Mouse (Mus musculus): ENCODE data around the gene Enpp1.

Gene Enpp1

GRCm38 (mm10) chr10:24707745-24708144 lies 4.2 kb downstream of the Enpp1 start:
- DNase-seq, result no peak

DNA sequence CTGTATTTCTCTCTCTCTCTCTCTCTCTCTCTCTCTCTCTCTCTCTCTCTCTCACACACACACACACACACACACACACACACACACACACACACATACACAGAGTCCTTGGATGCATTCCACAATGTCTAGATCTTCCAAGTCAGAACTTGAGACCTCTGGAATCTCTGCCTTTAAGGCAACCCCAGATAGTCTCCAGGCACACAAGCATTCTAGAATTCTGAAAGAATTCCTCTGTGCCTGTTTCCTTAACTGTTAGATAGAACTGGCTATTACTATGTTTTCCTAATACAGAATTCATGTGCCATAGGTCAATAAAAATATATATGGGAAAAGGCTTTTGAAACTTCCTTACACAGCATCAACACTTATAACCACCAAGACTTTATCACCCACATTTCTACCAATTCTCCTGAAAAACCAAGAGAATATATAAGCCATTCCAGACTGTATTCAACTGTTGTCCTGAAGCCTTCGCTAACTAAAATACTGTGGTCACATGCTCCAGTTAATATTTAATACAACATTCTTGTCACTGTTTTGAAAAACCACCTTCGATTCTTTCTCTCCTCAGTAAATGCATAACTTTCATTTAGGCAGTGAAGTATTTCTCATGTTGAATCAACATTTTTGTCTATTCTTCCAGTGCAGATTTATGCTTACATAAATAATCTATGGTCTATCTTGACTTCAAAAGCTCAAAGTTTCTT lies 5.4 kb downstream of the Enpp1 start:
- DNase-seq, result no peak

GRCm38 (mm10) chr10:24702698-24703097 lies 9.3 kb downstream of the Enpp1 start:
- DNase-seq, result no peak

- no peak for DNase-seq
These were observed 13.7 kb downstream of the Enpp1 start for GRCm38 (mm10) chr10:24698131-24698775.

DNA sequence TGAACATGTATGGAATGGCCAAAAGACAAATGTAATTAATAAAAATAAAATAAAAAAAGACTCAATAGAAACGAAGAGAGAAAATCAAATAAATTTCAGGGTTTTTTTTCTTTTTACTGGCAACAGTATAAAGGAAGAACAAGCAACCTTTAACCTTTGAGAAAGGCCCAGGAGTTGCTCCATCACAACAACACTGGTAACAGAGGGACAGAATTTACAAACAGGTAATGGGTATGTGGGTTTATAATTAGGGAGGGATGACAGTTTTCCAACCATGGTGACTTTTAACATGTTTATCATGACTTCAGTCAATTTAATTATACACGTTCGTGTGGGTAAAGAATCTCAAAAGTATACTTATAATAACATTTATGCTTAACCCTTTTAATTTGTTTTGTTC lies 15.2 kb downstream of the Enpp1 start:
- DNase-seq, result no peak

GRCm38 (mm10) chr10:24695786-24696185 lies 16.2 kb downstream of the Enpp1 start:
- DNase-seq, result no peak

DNA sequence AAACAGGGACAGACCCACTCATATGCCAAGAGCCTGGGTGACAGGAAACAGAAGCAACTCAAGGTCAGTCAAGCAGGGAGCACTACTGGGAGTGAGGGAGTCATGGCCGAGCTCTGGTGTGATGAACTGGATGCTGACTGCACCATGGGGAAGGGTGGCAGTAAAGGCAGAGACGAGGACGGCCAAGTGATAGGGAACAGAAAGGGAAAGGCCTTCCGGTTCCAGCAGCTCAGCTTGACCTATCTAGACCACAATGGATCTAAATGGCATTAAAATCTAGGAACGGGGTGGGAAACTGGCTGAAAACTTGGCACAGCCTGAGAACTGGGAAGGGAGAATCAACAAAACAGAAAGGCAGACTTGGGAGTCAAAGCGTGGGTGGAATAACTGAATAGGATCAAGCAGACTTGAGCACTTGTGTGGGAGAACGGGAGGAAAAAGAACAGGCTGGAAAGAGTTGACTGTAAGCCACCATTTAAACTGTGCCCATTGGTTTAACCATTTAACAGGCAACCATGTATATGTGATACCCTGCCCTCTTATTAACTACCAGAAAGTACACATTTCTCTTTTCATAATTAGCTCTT lies 29.3 kb downstream of the Enpp1 start:
- no peak for DNase-seq

DNA sequence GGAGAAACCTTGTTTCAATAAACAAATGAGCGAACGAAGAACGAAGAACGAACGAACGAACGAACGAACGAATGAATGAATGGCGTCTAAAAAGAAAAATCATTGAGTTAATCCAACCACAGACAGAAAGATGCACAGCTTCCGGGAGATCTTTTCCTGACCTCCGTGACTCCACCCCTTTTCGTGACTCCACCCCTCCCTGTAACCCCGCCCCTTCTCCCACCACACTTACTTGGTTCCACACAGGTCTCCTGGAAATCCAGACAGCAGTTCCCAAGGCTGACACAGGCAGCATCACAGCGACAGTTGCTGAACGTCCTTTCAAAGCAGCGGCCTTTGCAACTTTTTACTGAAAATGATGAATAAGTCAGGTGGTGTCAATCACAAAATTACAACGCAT lies 34.3 kb downstream of the Enpp1 start:
- DNase-seq, result no peak

DNA sequence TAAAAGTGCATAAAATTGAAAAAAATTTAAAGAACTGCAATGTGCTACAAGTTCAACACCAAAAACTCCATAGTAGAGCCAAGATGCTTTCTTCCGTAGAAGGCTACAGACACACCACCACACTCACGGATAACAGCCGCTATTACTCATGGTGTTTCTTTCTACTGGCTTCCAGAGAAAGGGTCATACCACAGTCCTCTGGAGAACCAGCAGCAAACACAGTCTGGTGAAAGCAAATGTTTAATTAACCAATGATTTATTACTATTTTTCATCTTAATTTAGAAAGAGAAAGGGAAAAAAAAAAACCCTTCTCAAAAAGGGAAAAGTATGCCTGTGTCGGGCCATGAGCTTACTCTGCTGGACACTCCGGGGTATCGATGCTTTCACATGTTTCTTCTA lies 37.7 kb downstream of the Enpp1 start:
- DNase-seq, result no peak

DNA sequence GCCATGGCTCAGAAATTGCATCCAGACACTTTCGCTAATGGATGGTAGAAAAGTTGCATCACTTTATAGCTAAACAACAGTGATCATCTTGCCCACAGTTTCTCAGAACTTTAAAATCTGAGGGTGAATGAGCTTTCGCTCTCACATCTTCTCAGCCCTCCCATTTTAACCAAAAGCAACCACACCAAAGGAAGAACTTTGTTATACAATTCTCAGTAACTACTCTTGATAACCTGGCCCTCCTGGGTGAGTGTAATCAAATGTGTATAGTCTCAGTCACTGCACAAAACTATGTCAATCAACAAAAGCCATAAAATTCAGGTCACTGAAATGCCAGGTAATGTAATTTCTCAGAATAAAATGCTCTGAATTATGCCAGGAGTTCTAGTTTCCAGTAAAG lies 39.0 kb downstream of the Enpp1 start:
- DNase-seq, result no peak

- DNase-seq, result no peak
These were observed 41.4 kb downstream of the Enpp1 start for GRCm38 (mm10) chr10:24670548-24670947.

DNA sequence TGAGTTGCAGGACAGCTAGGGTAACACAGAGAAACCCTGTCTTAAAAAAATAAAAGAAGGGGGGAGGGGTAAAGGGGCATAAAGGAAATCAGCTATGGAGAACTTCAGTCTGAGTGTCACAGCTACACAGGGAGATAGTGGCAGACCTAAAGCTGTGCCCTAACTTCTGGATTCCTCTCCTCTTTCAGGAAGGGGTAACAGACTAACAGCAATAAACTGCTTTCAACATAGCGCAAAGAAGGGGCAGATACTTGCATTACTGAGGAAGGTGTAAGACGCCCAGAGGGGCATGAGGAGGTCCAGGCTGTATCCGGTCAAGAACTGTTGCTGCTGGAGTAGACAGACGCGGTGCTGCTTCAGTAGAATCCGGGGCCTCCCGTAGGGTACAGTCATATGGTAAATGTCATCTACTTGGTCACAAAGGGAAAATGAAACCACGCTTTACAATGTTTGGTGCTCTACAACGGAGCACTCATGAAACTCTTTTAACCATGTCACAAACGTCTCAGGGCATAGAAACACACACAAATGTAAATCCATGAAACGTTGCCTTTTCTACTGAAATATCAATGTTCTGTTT lies 60.9 kb downstream of the Enpp1 start:
- no peak for DNase-seq

- DNase-seq, result no peak
These were observed 63.8 kb downstream of the Enpp1 start for GRCm38 (mm10) chr10:24647996-24648738.

GRCm38 (mm10) chr10:24645169-24645568 lies 66.8 kb downstream of the Enpp1 start:
- DNase-seq, result no peak

- DNase-seq, result no peak
These were observed 69.0 kb downstream of the Enpp1 start for GRCm38 (mm10) chr10:24642796-24643580.

DNA sequence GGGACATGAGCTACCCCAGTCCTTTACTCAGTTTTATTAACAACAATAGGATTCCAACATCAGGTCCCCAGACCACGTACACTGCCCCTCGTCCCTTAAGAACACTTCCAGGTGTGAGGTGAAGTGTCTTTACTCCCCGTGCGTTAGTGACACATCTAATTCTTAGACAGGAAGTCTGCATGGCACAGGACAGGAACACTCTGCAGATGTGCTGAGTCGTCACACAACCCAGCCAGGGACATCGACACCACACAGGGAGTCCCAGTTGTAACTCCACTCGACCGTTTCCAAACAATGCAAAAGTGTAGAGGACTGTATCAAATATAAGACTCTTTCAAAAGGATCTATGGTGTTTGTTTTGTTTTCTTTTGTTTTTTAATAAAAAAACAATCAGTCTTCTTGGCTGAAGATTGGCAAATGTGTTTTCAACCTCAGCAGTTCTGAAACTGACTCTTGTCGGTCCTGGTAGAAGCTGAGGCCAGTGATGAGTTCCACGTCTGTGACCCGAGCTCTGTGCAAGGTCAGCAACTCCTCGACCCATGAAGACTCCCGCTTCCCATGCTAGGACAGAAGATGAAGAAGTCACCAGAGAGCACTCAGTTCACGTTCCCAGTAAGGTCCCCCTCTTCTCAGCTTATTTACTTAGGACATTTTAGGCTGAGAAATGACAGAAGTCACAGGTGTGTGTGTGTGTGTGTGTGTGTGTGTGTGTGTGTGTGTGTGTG lies 70.4 kb downstream of the Enpp1 start:
- DNase-seq, result no peak

DNA sequence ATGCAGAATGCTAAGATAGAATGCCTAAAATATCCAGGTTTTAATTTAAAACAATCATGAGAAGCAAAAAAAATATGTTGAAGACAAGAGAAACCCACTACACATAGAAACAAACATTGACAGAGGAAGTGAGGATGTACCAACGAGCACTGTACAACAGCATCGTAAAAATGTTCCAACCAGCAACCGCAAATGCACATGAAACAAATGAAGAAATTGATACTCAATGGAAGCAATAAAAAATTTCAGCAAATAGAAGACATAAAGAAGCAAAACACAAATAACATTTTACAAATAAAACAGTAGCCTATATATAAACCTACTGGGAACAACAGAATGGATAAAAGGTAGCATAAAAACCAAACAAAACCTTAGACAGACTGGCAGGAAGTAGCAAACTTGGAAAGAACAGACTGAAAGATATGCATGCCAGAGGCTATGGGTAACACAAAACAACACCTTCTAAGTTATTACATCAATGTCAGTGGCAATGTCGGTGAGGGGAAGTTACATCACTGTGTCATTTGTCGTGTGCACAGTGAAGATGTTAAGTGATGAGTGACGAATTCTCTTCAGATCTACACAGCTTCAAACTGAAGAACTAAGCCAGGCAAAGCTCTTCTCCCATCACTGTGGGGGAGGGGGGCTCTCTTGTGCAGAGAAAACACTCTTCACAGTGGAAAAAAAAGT lies 71.6 kb downstream of the Enpp1 start:
- DNase-seq, result no peak

DNA sequence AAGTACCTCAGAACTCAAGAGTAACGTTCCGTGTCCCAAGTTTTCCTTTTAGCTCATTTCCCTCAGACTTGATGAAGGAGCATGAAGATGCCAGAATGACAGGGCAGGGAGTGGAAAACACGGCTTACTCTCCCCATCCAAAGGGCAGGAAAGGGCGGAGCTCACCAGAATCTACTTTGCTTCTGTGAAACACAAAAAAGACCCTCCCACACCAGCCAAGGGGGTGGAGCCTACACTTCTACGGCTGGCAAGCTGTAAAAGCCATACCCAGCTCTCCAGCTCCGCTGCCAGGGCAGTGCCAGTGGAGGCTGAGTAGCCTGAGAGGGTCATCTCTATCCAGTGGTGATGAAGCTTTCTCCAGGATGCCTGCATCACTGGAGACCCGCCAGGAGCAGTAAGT lies 72.4 kb downstream of the Enpp1 start:
- no peak for DNase-seq

DNA sequence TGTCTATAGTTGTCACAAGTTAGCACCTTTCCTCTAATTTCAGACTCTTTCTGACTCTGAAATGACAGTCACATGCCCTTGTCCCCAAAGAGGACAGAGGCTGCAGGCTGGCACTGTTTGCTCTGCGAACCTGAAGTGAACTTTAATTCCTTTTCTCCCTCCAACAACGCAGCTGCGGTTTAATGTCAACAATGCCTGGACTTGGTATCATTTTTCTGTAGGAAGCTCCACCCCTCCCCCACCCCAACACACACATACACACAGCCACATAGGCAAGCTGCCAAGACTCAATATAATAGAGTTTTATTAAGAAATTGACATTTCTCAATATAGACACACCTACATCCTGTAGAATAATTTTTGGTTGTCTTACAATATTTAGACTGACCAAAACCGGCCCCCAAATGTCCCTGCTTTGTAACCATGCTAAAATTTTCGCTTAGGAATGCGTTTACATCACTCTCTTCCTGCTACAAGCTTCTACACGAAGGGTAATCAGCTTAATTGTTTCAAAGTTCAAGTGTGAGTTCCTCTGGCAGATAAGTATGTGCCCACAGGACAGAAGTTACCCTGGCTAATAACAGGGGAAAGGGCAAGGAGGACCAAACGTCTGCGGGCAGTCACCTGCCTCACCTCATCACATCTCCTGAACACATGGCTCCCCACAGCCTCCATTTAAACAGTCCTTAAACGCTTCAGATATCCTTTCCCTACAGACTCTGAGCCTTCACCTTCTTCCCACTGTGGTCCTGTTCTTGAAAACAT lies 73.5 kb downstream of the Enpp1 start:
- no peak for DNase-seq

DNA sequence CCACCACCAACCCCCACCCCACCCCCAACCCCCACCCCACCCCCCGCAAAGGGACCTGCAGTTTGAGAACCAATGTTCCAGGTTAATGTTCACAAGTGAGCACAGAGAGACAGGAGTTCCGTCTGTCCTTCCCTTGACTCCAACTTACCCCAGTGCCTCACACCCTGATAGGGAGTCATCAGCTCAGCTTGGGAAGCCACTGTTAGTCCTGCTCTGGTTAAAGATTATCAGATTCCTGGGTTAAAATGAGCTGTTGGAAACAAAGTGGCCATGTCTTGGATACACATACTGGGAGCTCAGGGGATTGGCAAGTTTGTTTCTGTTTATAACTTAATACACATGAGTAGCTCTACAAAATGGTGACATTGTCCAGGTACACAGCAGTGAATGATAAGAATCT lies 75.0 kb downstream of the Enpp1 start:
- no peak for DNase-seq

Measured in right cerebral cortex, postnatal 25 days (tissue).